Mouse (Mus musculus) cerebellum, adult 2 months (tissue): ENCODE data around the gene Grm8. TPM values are rescaled to one million over a fixed set of nuclear protein-coding genes. Genes with fewer than 3 reads are reported as not detected.
A peak's percentile ranks its signal among the peaks of the same experiment; 100 is the strongest.

Experiments used
- DNase-seq, 2 experiments: peaks; one replicate each; pipeline ENCODE4 v3.0.0; 2021
- H3K27ac ChIP-seq: fragments of 200-500 bp; 2 replicates; pipeline ENCODE4 v1.5.1; 2012; ENCODE audit warnings: low read length, control low read depth, inconsistent platforms; ENCODE audit not compliant: insufficient read depth
- H3K27me3 ChIP-seq: fragments of 200-500 bp; 2 replicates; pipeline ENCODE4 v1.6.1; 2012; ENCODE audit warnings: inconsistent platforms, mild to moderate bottlenecking, low read length, moderate library complexity; ENCODE audit not compliant: control insufficient read depth, insufficient read depth
- H3K4me1 ChIP-seq: fragments of 200-500 bp; 2 replicates; pipeline ENCODE4 v1.6.1; 2011; ENCODE audit warnings: low read length; ENCODE audit not compliant: control insufficient read depth, insufficient read depth
- H3K4me3 ChIP-seq: fragments of 200-500 bp; replicated peaks from 2 replicates; pipeline ENCODE3; 2011; ENCODE audit warnings: mild to moderate bottlenecking, low read depth, low read length, control low read depth; ENCODE audit not compliant: insufficient read depth
- CTCF ChIP-seq: fragments of 200-500 bp; IDR thresholded peaks from 2 replicates; pipeline ENCODE4 v1.5.1; 2011; ENCODE audit warnings: low read depth, mild to moderate bottlenecking, control low read depth, low read length, moderate library complexity, borderline replicate concordance; ENCODE audit not compliant: insufficient read depth
- POLR2A ChIP-seq: fragments of 200-500 bp; IDR thresholded peaks from 2 replicates; pipeline ENCODE4 v1.6.1; 2011; ENCODE audit warnings: low read length, control low read depth, borderline replicate concordance; ENCODE audit not compliant: insufficient read depth
- WGBS: fragments of 180-500 bp; shearing (Covaris S2); methylation state at CpG from one replicate; pipeline ENCODE4 v1.1.7; 2018; 5-methylcytosine and 5-hydroxymethylcytosine counted together
- polyA plus RNA-seq: library from polyadenylated mRNA; depleted of rRNA; stranded (reverse); fragments of >200 nt; gene quantifications from 2 replicates; pipeline ENCODE4 v1.2.3, GENCODE M21; 2012

The Grm8 gene
- polyA plus RNA-seq, 1 experiment: 6.6 TPM

GRCm38 (mm10) chr6:27689382-27689781 lies 445.6 kb downstream of the Grm8 start:
- no peak for DNase-seq
- no peaks in the 10 kb centered on the region for H3K27me3 ChIP-seq
- TF ChIP-seq POLR2A (no peak), CTCF (no peak)
- WGBS: 85% methylated on average over 3 of the region's 3 CpGs
- H3K27ac ChIP-seq: no peak overlapping the region
- H3K4me1 ChIP-seq: no peaks in the 10 kb centered on the region
- H3K4me3 ChIP-seq: no peak overlapping the region

- 81% methylated on average over 6 of the region's 6 CpGs for WGBS
These were observed 473.1 kb downstream of the Grm8 start for GRCm38 (mm10) chr6:27661747-27662435.

GRCm38 (mm10) chr6:27657520-27657919 lies 477.5 kb downstream of the Grm8 start:
- no peak overlapping the region for H3K27ac ChIP-seq
- no peak overlapping the region for H3K4me3 ChIP-seq
- WGBS: 70% methylated on average over 1 of the region's 1 CpGs
- no peaks in the 10 kb centered on the region for H3K4me1 ChIP-seq
- DNase-seq: peak in 1 of 2 experiments; percentile 4
- TF ChIP-seq POLR2A: no peak
- peak; percentile 40; the same call in 1 of the 2 replicates for TF ChIP-seq CTCF
- no peaks in the 10 kb centered on the region for H3K27me3 ChIP-seq

More at GRCm38 (mm10) chr6:27661747-27662435, 473.1 kb downstream of the Grm8 start:
- Histone ChIP-seq H3K27ac (no peak overlapping the region), H3K4me3 (no peak overlapping the region), H3K27me3 (no peaks in the 10 kb centered on the region), H3K4me1 (no peaks in the 10 kb centered on the region)
- TF ChIP-seq POLR2A (no peak), CTCF (no peak)
- DNase-seq: no peak

GRCm38 (mm10) chr6:27646503-27646902 lies 488.5 kb downstream of the Grm8 start:
- no peaks in the 10 kb centered on the region for H3K27me3 ChIP-seq
- H3K4me3 ChIP-seq: no peak overlapping the region
- no peaks in the 10 kb centered on the region for H3K4me1 ChIP-seq
- 63% methylated on average over 1 of the region's 1 CpGs for WGBS
- no peak for DNase-seq
- TF ChIP-seq POLR2A (no peak), CTCF (no peak)
- no peak overlapping the region for H3K27ac ChIP-seq

- Histone ChIP-seq H3K4me1 (no peaks in the 10 kb centered on the region), H3K4me3 (no peak overlapping the region), H3K27me3 (no peaks in the 10 kb centered on the region), H3K27ac (no peak overlapping the region)
- 75% methylated on average over 5 of the region's 5 CpGs for WGBS
- DNase-seq: no peak
- TF ChIP-seq POLR2A (no peak), CTCF (no peak)
These were observed 489.9 kb downstream of the Grm8 start for GRCm38 (mm10) chr6:27645054-27645453.

GRCm38 (mm10) chr6:27635898-27636297 lies 499.1 kb downstream of the Grm8 start:
- TF ChIP-seq CTCF: no peak
- no peak for TF ChIP-seq POLR2A
- WGBS: 78% methylated on average over 3 of the region's 3 CpGs
- Histone ChIP-seq H3K27me3 (no peaks in the 10 kb centered on the region), H3K4me3 (no peak overlapping the region), H3K27ac (no peak overlapping the region), H3K4me1 (no peaks in the 10 kb centered on the region)
- no peak for DNase-seq

- Histone ChIP-seq H3K27ac (no peak overlapping the region), H3K4me1 (no peaks in the 10 kb centered on the region), H3K27me3 (no peaks in the 10 kb centered on the region), H3K4me3 (no peak overlapping the region)
- 42% methylated on average over 4 of the region's 4 CpGs for WGBS
- TF ChIP-seq CTCF: no peak
- DNase-seq: peak in 1 of 2 experiments; percentile 16
These were observed 517.5 kb downstream of the Grm8 start for GRCm38 (mm10) chr6:27617472-27617871.

GRCm38 (mm10) chr6:27580485-27580884 lies 554.5 kb downstream of the Grm8 start:
- Histone ChIP-seq H3K4me1 (no peaks in the 10 kb centered on the region), H3K27me3 (no peaks in the 10 kb centered on the region), H3K27ac (no peak overlapping the region), H3K4me3 (no peak overlapping the region)
- TF ChIP-seq CTCF: no peak
- DNase-seq: no peak
- WGBS: 62% methylated on average over 2 of the region's 2 CpGs
